Mouse (Mus musculus) cerebellum, adult 9-10 months (tissue): ENCODE measurements around the gene Lrrc27.

ENCODE experiments used
- DNase-seq: peaks from one replicate; pipeline ENCODE4 v3.0.0; 2022

Gene Lrrc27

DNA sequence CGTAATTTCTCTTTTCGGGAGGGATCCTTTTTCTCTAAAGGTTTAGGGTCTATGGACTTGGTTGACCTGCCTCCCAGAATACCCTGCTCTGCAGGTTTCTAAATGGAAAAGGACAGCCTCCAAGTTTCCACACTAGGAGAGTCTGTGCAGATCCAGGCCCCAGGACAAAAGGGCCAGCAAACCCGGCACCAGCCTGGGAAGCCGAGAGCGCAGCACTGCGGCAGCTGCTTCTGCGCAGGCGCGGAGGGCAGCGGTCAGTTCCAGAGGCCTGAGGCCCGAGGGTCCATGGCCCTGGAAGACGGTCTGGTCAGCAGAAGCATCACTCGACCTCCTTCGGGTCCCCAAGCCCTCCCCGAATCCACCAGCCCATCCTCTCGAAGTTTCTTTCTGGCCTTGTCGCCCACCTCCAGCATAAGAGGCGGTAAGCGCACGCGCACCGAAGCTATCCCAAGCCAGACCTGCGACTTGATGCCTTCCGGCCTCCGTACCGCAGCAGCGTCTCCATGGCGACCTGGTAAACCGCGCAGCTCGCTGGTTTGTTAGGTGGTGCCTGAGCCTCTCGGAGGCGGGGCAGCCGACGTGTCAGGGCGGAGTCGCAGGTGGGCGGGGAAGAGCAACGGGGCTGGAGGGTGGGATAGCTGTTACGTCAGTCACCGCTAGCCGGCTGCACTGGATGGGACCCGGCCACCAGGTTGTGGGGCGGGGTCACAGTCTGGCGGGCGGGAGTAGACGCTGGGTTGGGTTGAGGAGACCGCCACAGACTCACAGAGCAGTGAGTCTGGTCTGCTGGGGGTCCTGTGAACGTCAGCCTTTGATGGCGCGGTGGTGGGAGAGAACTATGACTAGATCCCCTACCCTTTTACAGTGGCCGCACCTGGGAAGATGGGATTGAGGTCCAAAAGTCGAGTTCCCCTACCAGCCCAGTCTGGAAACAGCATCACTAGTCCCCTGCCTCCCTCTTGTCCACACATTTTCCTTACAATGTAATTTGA is at the start of gene Lrrc27, which contains the start of gene Stk32c:
Gene Lrrc27, plus strand, starts transcription at position 235 of the 992 bp plus-strand sequence.
Gene Stk32c, minus strand, starts transcription at position 554 of the 992 bp plus-strand sequence.
- DNase-seq: peak; percentile 97

DNA sequence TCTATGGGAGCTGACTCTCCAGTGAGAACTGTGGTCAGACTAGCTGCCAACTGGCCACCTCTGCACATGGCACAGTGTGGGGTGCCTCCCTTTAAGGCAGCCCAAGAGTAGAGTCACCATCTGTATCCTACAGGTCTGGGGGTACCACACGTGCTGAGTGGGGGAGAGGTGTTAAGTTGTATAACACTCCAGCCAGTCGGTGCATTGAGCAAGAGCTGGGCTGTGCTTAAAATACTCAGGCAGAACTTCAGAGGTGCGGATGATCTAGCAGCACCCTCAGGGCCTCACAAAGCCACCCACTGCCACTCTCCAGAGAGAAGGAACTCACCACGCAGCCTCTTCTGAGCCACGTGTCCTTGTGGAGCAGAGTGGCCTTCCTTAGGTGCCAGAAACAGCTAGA is 48.4 kb upstream of the Lrrc27 start:
- no peak for DNase-seq

DNA sequence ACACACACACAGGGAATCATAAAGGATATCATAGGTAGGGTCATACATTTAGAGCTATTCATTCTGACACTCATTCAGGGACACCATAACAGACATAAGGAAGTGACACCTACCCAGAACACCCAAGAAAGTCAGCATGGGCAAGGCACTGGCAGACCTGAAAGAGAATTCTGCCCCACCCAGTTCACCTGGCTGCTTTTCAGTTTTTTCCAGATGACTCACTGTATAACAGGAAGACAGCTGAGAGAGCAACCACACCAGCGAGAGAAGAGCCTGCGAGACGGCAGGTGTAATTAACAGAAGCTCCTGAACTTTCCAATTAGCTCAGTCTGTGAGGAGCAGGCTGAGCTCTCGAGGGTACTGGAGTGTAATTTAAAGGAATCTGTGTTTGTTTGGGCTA is 43.6 kb upstream of the Lrrc27 start:
- no peak for DNase-seq

DNA sequence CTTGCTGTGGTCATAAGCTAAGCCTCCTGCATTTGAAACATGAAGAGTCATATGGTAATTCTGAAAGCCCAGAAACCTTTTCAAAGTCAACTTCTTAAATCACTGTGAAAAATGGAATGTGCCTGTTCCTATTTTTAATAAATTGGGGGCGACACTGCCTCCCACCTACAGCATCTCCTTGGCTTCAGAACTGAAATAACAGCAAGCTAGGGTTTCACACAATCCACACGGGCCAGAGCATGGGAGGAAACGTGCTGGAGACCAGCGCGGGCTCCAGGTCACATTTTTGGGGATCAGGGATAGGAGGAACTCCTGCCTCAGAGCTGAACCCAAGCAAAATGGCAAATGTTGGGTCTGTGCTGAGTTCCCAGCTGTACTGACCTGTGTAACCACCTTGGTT is 33.5 kb upstream of the Lrrc27 start:
- DNase-seq: no peak

DNA sequence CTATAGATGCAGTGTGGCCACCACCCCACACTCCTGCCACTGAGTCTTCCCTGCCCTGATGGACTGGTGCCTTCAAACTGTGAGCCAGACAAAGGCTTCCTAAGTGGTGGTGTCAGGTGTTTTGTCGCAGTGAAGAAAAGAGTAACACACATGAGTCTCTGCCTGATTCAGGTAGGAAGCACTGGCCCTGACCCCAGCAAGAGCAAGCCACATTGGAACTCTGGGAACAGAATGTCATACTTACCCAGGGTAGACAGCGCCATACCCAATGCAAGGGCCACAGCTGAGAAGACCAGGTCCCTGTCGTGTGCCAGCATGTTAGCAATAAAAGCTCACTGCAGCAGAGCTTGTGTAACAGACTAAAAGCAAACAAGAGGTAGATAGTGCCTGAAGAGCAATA is 32.7 kb upstream of the Lrrc27 start:
- DNase-seq: no peak

- no peak for DNase-seq
Measured at GRCm38 (mm10) chr7:139184396-139184795, 28.4 kb upstream of the Lrrc27 start.

DNA sequence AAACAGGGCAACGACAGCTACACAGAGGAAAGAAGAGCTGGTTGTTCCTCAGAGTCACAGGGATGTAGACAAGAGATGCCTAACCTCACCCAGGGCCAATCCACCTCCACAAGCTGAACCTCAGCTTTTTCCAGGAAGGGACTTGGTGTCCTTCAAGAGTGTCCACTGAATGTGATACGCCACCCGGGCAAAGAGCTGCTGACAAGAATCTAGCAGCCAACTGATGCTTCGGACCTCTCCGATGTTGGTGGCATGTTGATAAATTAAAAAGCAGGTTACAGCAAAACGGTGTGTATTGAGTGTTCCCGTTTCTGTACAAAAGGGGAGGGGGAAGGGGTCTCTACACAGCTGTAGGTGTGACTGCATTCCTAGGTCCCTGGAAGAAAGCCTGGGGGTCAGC is 27.9 kb upstream of the Lrrc27 start:
- DNase-seq: no peak

GRCm38 (mm10) chr7:139185971-139186370 is 26.8 kb upstream of the Lrrc27 start:
- no peak for DNase-seq

DNA sequence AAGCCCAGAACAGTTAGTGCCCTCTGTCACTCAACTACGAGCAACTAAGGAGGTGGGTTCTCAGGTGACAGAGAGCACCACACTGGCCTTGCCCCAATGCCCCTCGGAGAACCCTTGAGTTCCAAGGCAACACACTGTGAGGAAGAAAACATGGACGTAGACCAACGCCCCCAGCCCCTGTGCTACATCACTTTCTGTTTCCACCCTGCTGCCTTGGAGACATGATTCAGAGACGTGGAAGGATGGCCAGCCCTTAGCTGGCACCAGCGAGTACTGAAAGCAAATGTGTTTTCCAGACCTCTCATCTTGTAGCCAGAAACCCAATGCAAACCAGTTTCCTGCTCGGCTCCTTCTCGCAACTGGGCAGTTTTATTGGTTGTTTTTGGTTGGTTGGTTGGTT is 26.4 kb upstream of the Lrrc27 start:
- no peak for DNase-seq

DNA sequence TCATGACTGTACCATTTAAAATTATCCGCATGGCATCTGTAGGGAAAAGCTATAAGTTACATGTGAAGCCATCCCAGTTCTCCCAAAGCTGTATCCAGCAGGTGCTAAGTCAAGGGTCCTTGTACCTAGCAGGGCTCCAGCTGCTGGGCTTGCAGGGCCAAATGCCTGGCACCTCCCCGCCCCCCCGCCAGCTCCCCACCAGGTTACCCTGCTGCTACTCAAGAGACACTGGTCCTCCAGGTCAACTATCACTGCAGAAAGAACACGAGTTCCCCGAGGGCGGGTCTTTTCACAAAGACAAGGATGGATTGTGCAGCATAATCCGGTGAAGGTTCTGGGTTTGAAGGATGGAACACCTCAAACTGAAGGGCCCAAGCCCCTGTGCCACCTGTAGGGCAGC is 25.5 kb upstream of the Lrrc27 start:
- no peak for DNase-seq

GRCm38 (mm10) chr7:139187771-139188633 is 24.8 kb upstream of the Lrrc27 start:
- DNase-seq: peak; percentile 63

- no peak for DNase-seq
Measured at GRCm38 (mm10) chr7:139188634-139189207, 24.1 kb upstream of the Lrrc27 start.

DNA sequence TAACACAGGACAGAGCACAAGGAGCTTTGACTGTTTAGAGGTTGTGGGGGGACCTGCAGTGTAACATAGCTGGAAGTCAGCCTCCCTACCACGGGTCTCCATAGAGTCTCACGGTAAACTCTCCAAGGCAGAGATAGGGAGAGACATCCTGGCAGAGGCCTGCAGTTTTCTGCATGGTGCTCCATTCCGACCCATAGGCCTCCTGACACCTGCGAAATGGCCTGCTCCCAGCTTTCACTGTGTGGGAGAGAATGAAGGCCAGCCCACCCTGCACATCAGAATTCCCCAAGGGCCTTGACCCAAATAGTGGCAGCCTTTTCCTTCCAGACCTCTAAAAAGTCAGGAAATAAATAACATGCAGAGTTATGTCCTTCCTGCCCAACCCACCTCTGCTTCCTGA is 22.2 kb upstream of the Lrrc27 start:
- DNase-seq: no peak

DNA sequence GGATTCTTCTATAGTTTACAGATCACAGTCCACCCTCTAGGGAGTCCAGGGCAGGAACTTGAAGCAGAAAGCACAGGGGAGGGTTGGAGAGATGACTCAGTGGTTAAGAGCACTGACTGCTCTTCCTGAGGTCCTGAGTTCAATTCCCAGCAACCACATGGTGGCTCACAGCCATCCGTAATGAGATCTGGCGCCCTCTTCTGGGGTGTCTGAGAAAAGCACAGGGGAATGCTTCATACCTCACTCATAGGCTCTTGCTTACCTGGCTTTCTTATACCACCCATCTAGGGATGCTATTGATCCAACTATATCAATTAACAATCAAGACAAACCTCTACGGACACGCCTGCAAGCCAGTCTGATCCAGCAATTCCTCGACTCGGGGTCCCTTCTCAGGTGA is 21.2 kb upstream of the Lrrc27 start:
- no peak for DNase-seq

DNA sequence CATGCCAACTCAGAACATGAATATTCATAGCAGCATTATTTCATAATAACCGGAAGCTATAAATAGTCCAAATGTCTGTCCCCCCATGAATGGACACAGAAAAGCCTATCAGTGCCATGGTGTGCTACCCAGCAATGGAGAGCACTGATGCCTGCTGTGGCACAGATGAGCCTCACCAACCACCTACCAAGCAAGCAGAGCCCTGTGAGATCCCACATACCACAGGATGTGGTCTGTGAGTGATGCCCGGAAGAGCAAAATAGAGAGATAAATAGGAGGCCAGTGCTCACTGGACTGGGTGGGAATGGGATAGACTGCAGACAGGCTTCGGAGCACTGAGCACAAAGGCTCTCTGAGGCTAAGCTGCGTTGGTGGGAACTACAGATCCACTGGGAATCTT is 15.8 kb upstream of the Lrrc27 start:
- no peak for DNase-seq

GRCm38 (mm10) chr7:139200108-139200507 is 12.7 kb upstream of the Lrrc27 start:
- DNase-seq: peak; percentile 76

GRCm38 (mm10) chr7:139201209-139201608 is 11.6 kb upstream of the Lrrc27 start:
- no peak for DNase-seq

GRCm38 (mm10) chr7:139208023-139208772 is 4.6 kb upstream of the Lrrc27 start:
- DNase-seq: no peak

- DNase-seq: no peak
Measured at GRCm38 (mm10) chr7:139208773-139209095, 4.1 kb upstream of the Lrrc27 start.

DNA sequence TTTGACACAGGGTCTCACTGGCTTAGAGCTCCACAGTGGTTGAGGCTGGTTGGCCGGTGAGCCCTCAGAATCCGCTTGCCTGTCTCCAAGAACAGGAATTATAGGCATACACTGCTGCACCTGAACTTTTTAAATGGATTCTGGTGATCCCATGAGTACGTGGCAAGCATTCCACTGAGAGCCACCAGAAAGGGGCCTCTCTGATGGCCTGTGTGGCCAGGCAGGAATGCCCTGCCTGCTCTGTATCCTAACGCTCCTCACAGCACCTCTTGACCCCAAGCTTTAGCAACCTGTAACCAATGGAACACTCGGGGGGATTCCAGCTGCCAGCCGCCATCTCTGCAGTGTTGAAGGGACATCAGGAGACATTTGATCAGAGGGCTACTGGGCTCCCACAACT is 1.0 kb upstream of the Lrrc27 start:
- no peak for DNase-seq

DNA sequence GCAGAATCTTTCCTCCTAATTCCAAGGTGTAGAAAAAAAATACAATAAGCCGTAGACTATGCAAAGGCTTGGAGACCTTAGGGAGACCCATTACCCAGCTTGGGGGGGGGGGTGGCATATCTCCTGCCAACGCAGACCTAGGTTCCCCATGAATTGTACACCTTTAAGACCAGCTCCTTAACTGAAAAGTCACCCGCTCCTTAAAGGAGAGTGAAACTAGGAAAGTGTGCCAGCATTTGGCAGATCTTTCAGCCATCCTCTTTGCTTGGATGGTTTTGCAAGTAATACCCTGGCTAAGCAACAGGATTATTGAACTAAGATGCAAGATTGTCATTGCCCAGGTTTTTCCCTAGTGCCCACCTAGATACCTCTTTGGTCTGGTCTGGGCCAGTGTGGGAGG is 963 bp downstream of the Lrrc27 start:
- DNase-seq: peak; percentile 57

DNA sequence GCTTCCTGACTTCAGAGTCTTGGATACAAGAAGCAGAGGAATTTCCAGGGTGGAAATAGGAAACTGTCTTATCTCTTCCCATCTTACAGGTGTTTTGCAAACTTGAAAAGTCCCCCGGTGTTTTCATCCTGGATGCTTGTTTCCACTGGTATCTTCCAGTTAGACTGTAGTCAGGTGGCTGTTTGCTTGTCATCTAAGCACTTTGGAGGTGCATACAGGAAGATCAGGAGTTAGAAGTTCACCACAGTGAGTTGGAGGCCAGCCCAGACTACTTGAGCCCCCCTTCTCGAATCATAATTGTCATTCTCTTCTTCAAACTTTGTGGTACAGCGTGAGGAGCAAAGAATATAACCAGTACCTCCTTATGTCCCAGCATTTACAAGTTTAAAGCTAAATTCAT is 1.4 kb downstream of the Lrrc27 start:
- peak; percentile 61 for DNase-seq
